Mouse (Mus musculus): ENCODE measurements at regions not wholly inside any gene's neighbourhood (a gene's known extent, or its start where the extent isn't known, plus 50 kb on each side); places are given as distances from the start of the nearest gene placed in this dataset.

GRCm38 (mm10) chr13:83731481-83732006, 227.7 kb downstream of the Mef2c start:
- no peak for DNase-seq

GRCm38 (mm10) chr13:83732283-83733121, 228.7 kb downstream of the Mef2c start:
- no peak for DNase-seq

GRCm38 (mm10) chr13:83733231-83733990, 229.6 kb downstream of the Mef2c start:
- DNase-seq: no peak

DNA sequence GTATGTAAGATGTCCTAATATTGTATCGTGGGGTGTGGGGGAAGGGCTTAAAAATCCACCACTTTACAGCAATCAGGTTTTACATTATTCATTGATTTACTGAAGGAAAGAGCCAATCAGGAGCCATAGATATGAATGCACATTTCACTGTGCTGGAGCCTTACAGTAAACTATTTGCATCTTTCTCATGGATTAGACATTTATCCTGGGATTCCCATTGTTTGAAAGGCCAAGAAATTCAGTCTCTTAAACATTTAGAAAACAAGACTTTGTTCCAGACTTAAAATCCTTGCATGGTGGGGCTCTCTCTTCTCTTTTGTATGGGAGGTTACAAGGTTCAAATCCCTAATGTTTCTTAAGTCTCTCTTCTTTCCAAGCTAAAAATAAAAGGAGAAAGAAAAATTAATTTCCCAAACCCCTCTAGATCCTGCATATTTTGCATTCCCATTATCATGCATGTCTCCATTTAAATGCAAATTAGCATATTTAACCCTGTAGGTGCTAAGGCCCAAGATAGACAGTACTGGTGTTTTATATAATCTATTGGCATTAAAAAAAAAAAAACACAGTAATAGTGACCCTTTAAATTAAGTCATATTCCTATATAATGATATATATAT, 230.3 kb downstream of the Mef2c start:
- DNase-seq: no peak

GRCm38 (mm10) chr13:83734656-83735055, 230.8 kb downstream of the Mef2c start:
- DNase-seq: no peak

- no peak for DNase-seq
These were observed 231.3 kb downstream of the Mef2c start for GRCm38 (mm10) chr13:83735101-83735500.

GRCm38 (mm10) chr13:83735631-83736475, 232.0 kb downstream of the Mef2c start:
- no peak for DNase-seq

DNA sequence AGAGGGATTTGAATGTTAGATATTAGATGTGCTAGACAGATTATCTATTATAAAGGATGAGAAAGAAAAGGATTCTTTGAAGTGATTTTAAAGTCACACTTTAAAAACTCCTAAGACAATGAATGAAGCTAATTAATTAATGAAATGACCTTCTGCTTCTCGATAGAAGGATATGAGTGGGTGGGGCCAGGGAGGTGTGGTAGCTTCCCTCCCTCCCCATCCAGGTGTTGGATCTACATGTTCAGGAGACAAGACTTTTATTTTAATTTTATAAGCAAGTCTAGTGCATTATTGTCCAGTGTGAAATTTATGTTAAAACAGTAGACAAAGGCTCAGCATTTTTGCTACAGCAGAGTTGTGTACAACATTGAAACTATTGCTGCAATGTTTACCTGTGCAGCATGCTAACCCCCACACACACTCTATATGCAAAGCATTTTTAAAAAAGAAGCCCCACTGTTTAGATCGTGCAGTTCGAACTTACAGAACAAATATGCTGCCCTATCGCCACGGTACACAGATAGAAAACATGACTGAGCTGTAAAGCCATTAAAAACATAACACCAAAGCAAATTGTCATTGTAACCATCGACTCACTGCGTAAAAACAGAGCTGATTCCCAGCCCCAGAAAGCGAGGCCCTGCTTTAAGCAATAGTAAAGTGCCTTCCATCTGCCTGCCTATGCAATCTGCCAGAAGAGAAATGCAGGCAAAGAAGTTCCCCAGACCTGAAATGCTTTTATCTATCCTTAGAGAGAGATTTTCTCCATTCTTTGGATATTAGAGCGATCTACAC, 233.4 kb downstream of the Mef2c start:
- no peak for DNase-seq

GRCm38 (mm10) chr13:83737826-83738527, 234.1 kb downstream of the Mef2c start:
- no peak for DNase-seq

DNA sequence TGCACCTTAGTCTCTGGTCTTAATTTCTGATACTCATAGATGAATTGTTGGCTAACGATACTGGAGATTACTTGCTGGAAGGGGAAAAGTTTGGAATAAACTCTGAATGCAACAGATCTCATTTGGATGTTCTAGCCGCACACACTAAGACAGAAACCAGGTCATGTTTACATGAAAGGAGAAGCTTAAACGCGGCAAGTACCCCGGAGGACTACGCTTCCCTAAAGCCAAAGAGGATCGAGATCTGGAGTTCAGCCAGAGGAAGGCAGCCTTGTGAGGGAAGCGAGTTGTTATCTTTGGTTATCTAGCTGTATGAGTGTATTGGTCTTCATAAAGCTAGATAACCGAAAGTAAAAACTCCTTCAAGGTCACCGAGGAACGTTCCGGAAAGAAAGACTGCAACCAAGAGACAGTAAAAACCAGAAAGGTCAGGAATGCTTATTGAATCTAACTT, 234.7 kb downstream of the Mef2c start:
- no peak for DNase-seq

DNA sequence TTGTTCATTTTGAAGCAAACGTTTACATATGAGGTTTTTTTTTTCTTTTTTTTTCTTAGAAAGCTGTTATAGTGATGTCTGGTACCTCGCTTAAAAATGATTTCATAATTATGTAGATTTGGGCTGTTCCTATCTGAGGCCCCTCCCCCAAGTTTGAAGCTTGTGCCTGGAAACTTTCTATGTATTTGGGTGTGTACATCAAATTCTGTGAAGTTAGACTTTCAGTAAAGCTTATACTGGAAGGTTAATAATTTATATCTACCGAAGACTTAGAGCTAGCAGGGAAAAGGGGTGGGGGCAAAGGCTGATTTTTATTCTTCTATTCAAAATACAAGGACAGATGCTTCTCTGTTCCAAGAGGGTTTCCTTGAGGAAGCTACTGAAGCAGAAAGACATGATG, 235.3 kb downstream of the Mef2c start:
- DNase-seq: no peak

- no peak for DNase-seq
These were observed 235.8 kb downstream of the Mef2c start for GRCm38 (mm10) chr13:83739541-83740061.

- no peak for DNase-seq
These were observed 236.3 kb downstream of the Mef2c start for GRCm38 (mm10) chr13:83740101-83740500.

- DNase-seq: no peak
These were observed 236.9 kb downstream of the Mef2c start for GRCm38 (mm10) chr13:83740771-83741170.

DNA sequence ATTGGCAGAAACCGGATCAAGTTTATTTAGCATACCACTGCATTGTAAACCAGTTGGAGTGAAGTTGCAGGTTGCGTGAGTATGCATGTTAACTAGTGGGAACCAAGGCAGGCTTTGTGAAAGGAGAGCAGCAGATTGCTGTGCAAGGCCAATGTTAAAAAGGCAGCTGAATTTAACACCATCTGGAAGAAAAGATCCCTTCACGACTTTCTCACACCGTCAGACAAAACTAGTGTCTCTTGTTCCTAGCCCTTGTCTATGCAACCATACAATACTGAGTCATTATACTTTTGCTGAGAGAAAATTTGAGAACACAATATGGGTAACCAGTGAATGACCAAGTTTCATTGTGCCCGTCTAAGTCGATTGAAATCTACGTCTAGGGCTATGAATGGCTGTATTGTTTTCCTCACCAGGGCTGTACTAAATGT, 237.8 kb downstream of the Mef2c start:
- DNase-seq: no peak

GRCm38 (mm10) chr13:83742102-83742501, 238.3 kb downstream of the Mef2c start:
- no peak for DNase-seq

DNA sequence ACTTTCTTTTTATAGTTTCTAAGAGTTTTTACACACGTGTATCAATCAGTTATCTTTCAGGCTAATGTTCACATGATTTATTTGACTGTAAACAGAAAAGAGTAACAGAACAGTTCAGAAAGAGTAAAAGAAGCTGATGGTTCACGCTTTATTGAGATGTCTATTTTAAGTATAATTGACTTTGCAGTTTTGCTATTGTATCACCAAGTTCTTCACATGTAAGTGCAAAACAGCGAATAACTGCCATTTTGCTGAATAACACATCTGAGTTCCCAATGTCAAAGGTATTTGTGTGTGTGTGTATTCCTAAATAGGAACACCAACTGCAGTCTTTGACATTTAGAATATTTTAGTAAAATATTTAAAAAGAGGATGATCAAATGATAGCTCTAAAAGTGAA, 238.7 kb downstream of the Mef2c start:
- no peak for DNase-seq

DNA sequence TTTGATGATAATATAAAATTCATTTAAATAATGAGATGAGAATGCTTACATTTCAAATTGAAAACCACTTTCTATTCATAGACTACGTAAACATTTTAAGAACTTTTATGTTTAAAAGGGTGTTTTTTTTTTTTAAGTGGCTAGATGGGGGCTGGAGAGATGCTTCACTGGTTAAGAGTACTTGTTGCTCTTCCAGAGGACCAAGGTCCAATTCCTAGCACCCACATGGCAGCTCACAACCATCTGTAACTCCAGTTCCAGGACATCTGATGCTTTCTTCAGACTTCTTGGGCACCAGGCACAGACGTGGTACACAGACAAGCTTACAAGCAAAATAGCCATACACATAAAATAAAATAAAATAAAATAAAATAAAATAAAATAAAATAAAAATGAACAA, 239.5 kb downstream of the Mef2c start:
- no peak for DNase-seq

- DNase-seq: no peak
These were observed 240.4 kb downstream of the Mef2c start for GRCm38 (mm10) chr13:83744110-83744752.

DNA sequence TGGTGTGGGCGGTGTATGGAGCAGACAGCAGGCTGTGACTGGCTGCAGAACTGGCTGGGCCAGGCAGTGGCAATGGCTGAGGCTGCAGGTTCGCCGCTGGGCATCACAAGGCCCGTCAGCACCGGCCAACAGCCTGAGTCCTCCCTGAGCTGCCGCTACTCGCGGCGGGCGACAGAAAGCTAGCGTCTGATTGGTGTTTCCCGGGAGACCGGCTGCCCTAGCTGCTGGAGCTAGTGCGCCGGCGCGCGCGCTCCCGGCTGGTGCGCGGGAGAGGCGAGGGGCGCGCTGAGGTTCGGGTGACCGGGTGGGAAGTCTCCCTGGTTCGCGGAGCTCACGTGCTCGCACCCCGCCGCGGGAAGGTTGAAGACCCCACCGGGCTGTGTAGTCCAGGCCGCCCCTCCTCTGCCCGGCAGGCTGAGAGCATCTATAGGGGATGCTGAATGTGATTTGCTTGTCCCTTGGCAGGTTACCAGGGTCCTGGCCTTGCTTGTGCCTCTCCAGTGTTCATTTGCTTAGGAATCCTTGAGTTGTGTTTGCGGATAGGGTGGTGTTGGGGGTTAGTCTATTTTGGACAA, 241.2 kb downstream of the Mef2c start:
- peak; percentile 24 for DNase-seq

All from lung, postnatal 10 days (tissue).